Mouse (Mus musculus) monocyte, adult 2 months (primary cell): ENCODE results near the gene Smcp.

Experiments
- DNase-seq, 2 experiments: peaks; one replicate each; pipeline ENCODE4 v3.0.0; 2022; ENCODE audit warnings: low spot score in 2 of 2, low read depth in 1 of 2

Gene Smcp

DNA sequence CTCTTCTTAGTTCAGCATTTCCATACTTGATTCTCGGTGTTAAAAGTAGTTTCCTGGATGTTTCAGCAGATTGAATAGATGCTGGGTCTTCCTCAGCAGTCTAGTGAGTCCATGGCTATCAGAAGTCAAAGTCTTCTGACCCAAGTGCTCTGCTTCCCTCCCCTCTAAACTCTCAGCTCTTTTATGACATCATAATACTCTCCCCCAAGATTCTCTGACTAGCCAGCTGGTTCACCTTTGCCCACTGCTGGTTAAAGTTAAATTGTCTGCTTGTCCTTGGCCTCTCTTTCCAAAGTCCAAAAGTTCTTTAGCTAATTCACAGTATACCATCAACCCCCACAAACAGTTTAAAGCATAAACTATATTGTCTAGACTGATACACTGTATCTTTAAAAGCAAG is at the start of gene Smcp:
Smcp (minus strand) TSS at position 140 of the 400 bp plus-strand sequence.
- no peak for DNase-seq

GRCm38 (mm10) chr3:92638653-92638991 is 49.8 kb upstream of the Smcp start:
- DNase-seq: no peak

DNA sequence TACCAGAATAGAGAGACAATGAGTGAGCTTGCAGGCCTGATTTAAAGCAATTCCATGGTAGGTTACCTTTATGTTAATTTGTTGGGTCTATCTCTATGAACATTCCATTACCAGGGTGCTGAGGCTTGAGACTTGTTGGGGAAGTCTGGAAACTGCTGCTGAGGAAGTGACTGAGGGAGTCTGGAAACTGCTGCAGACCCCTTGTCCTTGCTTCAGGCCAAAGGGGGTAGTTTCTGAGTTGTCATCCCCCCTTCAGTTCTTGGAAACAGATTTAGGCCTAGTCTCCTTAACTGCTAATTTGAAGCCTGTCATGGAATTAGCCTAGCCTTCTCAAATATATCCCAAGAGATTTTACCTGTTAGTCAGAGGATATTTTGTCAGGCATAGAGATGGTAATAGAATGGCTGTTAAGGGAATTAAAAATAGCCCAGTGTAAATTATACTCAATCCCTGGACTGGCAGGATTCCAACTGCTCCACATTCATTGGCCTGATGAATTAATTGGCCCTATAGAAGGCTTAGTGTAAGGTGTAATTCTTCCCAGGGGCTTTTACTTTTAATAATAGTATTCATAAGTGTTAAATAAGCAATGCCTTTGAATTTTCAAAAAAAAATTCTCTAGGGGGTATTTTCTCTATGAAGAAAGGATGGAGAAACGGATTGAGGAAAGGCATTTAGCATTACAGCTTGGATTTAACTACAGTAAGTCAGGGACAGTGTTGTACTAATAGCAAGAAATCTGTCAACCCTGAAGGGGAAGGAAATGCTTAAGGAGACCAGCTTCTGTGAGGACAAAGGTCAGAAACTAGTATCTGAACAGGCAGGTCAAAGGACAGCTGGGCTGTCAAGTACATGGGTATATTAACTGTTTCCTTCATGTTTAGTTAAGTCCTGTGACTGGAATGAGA is 49.2 kb upstream of the Smcp start:
- no peak for DNase-seq

- DNase-seq: no peak
These were observed 32.8 kb upstream of the Smcp start, which contains the start of gene Lce6a for GRCm38 (mm10) chr3:92621560-92621959. TSS of gene Lce6a (minus strand) at chr3:92621660.

DNA sequence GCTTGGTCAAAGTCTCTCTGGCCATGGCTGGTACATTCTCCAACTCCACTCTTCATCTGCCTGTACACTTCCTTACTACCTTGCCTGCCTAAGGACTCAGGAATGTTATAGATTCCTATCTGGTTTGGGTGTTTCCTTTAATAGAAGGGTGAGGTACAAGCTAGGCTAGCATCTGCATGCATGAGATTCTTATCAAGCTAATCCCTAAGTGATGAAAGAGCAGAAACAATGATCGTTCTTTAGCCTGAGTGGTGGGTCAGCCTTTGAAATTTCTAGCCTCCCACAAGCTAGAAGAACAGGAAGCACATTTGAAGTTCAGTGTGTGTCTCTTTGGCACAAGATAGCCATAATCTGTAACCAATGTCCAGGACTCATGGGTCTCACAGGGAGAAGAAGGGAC is 21.0 kb upstream of the Smcp start:
- no peak for DNase-seq

- no peak for DNase-seq
These were observed 18.6 kb upstream of the Smcp start, which contains the start of gene 2210017I01Rik for GRCm38 (mm10) chr3:92607392-92607791. TSS of gene 2210017I01Rik (minus strand) at chr3:92607492.

DNA sequence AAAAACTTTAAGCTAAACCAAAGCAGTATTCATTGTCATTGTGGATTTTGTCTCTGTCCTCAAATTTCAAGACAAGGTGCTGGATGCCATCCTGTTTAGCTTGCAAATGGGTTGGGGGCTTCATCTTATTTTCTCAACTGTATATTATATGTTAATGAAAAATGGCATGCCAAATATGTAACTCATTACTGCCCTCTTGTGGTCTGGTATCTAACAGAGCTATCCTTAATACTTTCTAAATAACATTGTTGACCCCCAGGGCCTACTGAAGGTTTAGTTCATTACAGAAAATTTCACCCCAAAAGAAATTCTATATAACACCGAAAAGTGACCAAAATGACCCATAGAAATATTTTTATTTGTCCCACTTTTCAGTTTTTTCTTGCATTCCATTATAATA is 13.4 kb upstream of the Smcp start:
- no peak for DNase-seq

DNA sequence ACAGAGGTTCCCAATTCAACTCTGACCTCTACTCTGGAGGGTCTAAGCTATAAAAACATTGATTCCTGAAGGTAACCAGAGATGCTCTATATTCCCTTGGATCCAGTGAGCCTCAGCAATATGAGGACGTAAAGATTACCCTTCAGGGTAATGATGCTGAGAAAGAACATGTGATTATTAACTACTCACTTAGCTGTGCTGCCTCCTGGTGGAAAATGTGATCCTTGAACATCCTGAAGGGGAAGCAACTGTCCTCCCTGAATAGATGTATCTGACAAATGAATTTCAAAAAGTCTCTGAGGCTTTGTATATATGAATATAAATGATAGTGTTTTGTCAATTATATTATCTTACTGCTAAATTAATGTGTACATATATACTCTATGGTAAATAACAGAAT is 11.7 kb upstream of the Smcp start:
- no peak for DNase-seq

DNA sequence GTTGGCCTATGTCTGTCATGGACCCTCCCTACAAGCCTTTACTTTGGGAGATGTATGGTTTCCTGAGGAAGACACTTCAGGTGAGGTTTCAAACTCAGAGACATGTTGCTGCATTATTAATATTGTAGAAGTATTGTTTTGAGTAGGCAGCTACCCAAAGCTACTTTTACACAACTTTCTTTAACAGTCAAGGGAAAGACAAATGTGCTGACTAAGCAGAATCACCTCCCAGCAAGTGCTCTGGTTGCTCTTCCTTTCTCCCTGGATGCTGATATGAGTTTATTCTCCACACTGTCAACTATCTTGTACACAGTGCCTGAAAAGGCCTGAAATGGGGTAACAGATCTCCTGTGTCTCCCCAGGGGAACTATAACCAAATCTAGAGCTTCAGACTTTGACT is 11.2 kb upstream of the Smcp start:
- no peak for DNase-seq

DNA sequence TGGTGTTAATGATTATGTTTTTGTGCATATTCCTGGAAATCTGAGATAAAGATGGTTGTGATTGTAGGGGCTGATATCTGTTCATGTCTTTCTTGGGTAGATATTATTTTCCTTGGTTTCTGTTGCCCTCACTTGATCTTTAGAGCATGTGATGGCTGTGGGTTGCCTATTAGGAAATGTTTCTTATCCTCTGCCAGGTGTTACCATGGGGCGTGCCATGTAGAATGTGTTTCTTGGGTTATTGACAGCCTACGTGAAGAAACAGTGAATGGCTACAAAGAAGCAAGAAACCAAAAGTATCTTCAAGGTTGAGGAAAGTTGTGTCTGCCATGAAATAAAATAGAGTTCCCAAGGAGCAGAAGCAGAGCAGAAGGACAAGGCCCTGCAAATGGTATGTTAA is 9.6 kb upstream of the Smcp start:
- no peak for DNase-seq

DNA sequence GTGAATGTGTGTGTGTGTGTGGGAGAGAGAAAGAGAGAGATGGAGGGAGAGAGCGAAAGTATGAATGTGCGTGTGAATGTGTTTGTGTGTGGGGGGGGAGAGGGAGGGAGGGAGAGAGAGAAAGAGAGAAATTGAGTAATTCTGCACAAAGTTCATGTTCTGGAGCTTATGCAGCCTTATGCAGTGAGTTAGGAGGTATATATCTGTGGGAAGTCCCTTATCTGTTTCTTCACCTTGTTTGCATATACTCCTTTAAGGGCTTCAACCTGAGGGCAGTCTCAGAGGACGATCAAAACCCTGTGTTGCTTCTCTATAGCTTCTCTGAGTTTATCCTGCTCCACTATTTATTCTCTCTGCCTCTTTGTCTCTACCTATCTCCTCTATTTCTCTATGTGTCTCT is 1.6 kb downstream of the Smcp start:
- no peak for DNase-seq

GRCm38 (mm10) chr3:92585055-92585454 is 3.7 kb downstream of the Smcp start:
- no peak for DNase-seq

DNA sequence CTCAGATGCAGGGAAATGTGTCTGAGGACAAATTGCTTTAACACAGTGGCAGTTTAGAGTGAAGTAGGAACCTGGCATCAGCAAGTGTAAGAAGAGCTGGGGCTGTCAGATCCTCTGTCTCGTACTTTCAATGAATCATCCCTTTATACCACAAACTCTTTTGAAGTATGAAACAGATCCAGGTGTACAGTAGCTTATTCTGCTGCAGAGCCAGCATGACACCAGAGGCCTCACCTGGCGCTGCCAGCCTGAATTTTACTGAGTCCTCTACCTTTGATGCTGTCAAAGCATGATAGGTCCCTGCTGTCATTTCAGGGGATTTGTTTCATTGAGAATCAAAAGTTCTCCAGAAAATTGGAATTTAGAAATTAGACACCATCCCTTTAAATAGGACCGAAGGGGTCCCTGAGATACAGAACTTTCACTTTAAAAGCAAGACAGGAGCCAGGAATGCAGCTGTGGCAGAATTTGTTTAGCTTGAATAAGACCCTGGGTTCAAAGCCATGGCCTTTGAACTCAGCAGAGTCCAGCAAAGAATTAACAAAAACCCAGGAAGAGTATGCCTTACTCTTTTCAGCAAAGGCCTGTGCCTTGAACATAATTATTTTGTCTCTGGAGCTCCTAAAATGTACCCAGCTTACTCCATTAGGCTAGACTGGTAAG is 5.5 kb downstream of the Smcp start:
- no peak for DNase-seq

GRCm38 (mm10) chr3:92579508-92579907 is 9.3 kb downstream of the Smcp start:
- DNase-seq: no peak

GRCm38 (mm10) chr3:92578652-92579413 is 10.0 kb downstream of the Smcp start:
- no peak for DNase-seq

DNA sequence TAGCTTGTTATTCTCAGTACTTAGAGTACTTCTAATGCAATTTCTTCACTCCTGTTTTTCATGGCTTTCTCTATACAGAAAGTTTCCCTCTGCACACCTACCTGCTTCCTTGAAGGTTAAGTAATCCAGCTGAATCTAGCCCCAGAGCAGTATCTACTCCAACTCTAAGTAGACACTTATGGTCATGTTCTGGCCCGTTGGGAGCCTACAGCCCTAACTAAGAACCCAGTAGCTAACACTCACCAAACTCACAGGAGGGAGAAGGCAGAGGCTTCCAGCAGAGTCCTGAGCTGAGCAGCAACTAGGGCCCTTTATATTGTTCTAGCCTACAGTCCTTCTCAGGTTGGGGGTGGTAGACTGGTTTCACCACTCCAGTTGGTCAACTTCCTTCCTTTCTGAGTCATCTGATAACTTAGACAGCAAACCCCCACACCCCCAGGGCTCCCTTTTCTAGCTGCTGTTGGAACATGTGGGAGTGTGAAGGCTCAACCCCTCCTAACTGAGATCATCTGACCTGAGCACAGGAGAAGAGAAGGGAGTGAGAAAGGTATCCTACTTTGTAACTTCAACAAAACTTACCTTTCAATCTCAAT is 15.3 kb downstream of the Smcp start, which contains the start of gene Ivl:
Ivl (minus strand) TSS at position 287 of the 593 bp plus-strand sequence.
- DNase-seq: no peak

DNA sequence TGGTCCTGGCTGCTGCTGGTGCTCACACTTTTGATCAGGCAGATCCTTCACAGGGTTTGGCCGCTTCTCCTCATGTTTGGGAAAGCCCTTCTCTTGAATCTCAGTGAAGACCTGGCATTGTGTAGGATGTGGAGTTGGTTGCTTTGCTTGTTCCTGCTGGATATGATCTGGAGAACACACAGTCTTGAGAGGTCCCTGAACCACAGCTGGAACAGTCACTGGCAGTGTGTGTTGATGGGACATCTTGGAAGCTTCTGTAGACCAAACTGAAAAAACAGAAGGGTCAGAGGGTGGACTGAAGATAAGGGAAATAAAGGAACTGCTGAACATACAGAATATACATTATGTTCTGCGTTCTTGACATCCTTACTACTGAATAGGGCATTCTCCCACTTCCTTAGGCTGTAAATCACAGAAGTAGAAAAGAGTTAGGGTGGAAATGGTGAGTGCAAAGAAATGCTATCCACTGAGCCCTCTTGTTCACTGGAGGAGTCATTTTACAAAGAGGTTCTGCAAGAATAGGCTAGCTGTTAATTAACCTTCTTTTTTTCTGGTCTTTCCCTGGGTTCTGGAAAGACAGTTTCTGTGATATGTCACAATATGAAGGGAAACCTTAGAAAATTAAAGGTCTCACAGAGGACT is 16.2 kb downstream of the Smcp start:
- no peak for DNase-seq

DNA sequence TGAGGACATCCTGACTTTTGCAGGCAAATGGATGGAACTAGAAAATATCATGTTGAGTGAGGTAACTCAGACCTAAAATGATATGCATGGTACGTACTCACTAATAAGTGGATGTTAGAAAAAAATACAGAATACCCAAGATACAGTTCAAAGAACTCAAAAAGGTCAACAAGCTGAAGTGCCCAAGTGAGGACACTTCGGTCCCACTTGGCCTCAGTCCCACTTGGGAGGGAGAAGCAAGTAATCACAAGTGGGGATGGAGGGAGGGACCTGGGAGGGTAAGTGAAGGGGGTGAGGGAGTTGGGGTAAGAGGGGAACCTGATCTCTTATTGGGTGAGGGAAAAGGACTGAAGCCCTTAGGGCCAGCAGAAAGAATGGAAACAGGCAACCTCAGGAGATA is 20.0 kb downstream of the Smcp start:
- no peak for DNase-seq

GRCm38 (mm10) chr3:92565418-92565817 is 23.4 kb downstream of the Smcp start:
- no peak for DNase-seq

GRCm38 (mm10) chr3:92534411-92534810 is 54.4 kb downstream of the Smcp start, which contains the start of gene 2310046K23Rik:
TSS of gene 2310046K23Rik (minus strand) at chr3:92534511.
- DNase-seq: no peak
